Comparison of ENCODE assay signal across 35 mouse cellular contexts in genomic region chr1:78502527-78502926, GRCm38 (mm10). TPM values are rescaled to one million over a fixed set of nuclear protein-coding genes. Genes with fewer than 3 reads are reported as not detected.
DNase-seq lines count a peak whose midpoint lies in the region; ATAC-seq and TF ChIP-seq lines count a peak whose summit lies in the region.
"Had no signal": no experiment of that assay in that cellular context is flagged by ENCODE, and none has a peak within 500 bp of the region (broad histone marks: within the 10 kb centered on the region; RNA-seq: fewer than 3 reads in every experiment).

No protein-coding gene starts in this region.

- no peaks in the 10 kb centered on the region for H3K36me3 ChIP-seq in intestine, embryonic 15.5 days
- no peaks in the 10 kb centered on the region for H3K36me3 ChIP-seq in intestine, postnatal 0 days (ENCODE audit: control insufficient read depth, insufficient read depth)
- H3K36me3 ChIP-seq in kidney, postnatal 0 days (ENCODE audit: insufficient read depth, low read length) = no peaks in the 10 kb centered on the region
- no peaks in the 10 kb centered on the region for H3K36me3 ChIP-seq in forebrain, embryonic 14.5 days (ENCODE audit: control insufficient read depth, insufficient read depth, low read length)
- H3K36me3 ChIP-seq: embryonic facial prominence, embryonic 10.5 days; embryonic facial prominence, embryonic 15.5 days; hindbrain, embryonic 13.5 days; limb, embryonic 12.5 days; liver, embryonic 15.5 days; midbrain, embryonic 13.5 days; neural tube, embryonic 13.5 days had no signal

- intact Hi-C loops in left cerebral cortex, postnatal 36 days (cut with DNase I) = no loop called here

- H3K4me3 ChIP-seq in intestine, embryonic 15.5 days (replicated peaks) = no peak overlapping the region
- no peak overlapping the region for H3K4me3 ChIP-seq in intestine, postnatal 0 days (ENCODE audit: low read depth, low read length)
- no peak overlapping the region for H3K4me3 ChIP-seq in kidney, postnatal 0 days (replicated peaks; ENCODE audit: low read depth, low read length)
- H3K4me3 ChIP-seq in forebrain, embryonic 14.5 days (ENCODE audit: low read depth, low read length) = no peak overlapping the region
- H3K4me3 ChIP-seq: embryonic facial prominence, embryonic 10.5 days; embryonic facial prominence, embryonic 15.5 days; forebrain, embryonic 13.5 days; hindbrain, embryonic 13.5 days; limb, embryonic 12.5 days; liver, embryonic 15.5 days; midbrain, embryonic 13.5 days; neural tube, embryonic 13.5 days had no signal

- H3K27ac ChIP-seq in intestine, embryonic 15.5 days = no peak overlapping the region
- peak overlapping the region; percentile 73 for H3K27ac ChIP-seq in intestine, postnatal 0 days (ENCODE audit: low read depth, low read length)
- H3K27ac ChIP-seq in kidney, postnatal 0 days = no peak overlapping the region
- H3K27ac ChIP-seq in forebrain, embryonic 14.5 days (ENCODE audit: low read depth, low read length) = no peak overlapping the region
- H3K27ac ChIP-seq: embryonic facial prominence, embryonic 10.5 days; embryonic facial prominence, embryonic 15.5 days; forebrain, embryonic 13.5 days; hindbrain, embryonic 13.5 days; limb, embryonic 12.5 days; liver, embryonic 15.5 days; midbrain, embryonic 13.5 days; neural tube, embryonic 13.5 days had no signal

- TF ChIP-seq CTCF in intestine, postnatal 0 days (IDR thresholded peaks at IDR 0.05; ENCODE audit: low read depth) = no peak
- no peak for TF ChIP-seq CTCF in kidney, postnatal 0 days (IDR thresholded peaks at IDR 0.05; ENCODE audit: low read depth)

- no peaks in the 10 kb centered on the region for H3K9me3 ChIP-seq in intestine, embryonic 15.5 days
- H3K9me3 ChIP-seq in intestine, postnatal 0 days (ENCODE audit: control insufficient read depth) = no peaks in the 10 kb centered on the region
- H3K9me3 ChIP-seq in kidney, postnatal 0 days (replicated peaks; ENCODE audit: low read length) = no peaks in the 10 kb centered on the region
- no peaks in the 10 kb centered on the region for H3K9me3 ChIP-seq in forebrain, embryonic 14.5 days (replicated peaks; ENCODE audit: control insufficient read depth, low read length)
- H3K9me3 ChIP-seq: embryonic facial prominence, embryonic 15.5 days; forebrain, embryonic 13.5 days; hindbrain, embryonic 13.5 days; limb, embryonic 12.5 days; liver, embryonic 15.5 days; midbrain, embryonic 13.5 days; neural tube, embryonic 13.5 days had no signal

- no peak for DNase-seq in kidney, postnatal 0 days (ENCODE audit: low spot score)
- peak; percentile 32 to 63 for DNase-seq in kidney, postnatal 4 days
- no peak for DNase-seq in left cerebral cortex, postnatal 36 days (ENCODE audit: low spot score in 2 of 2)
- no peak for DNase-seq in urinary bladder, postnatal 25 days (ENCODE audit: low spot score)
- no peak for DNase-seq in forebrain, embryonic 14.5 days (ENCODE audit: low spot score)
- DNase-seq: adrenal gland, postnatal 36 days; B cell, adult 2 months; cerebellum, adult 18-20 months; cerebellum, postnatal 14 days; gastrocnemius, postnatal 25 days; heart, adult 18-20 months; heart, postnatal 4 days; lung, embryonic 14.5 days; lung, postnatal 36 days; thymus, postnatal 4 days had no signal

- WGBS in intestine, embryonic 15.5 days = 83% methylated on average over 6 of the region's 6 CpGs
- WGBS in intestine, postnatal 0 days = 52% methylated on average over 6 of the region's 6 CpGs
- 83% methylated on average over 6 of the region's 6 CpGs for WGBS in kidney, postnatal 0 days
- 92% methylated on average over 6 of the region's 6 CpGs for WGBS in forebrain, embryonic 14.5 days

- no peak overlapping the region for H3K9ac ChIP-seq in intestine, embryonic 15.5 days
- no peak overlapping the region for H3K9ac ChIP-seq in intestine, postnatal 0 days (ENCODE audit: low read depth, low read length)
- H3K9ac ChIP-seq in kidney, postnatal 0 days (ENCODE audit: low read depth, low read length) = no peak overlapping the region
- no peak overlapping the region for H3K9ac ChIP-seq in forebrain, embryonic 14.5 days (ENCODE audit: low read length)
- H3K9ac ChIP-seq: embryonic facial prominence, embryonic 15.5 days; forebrain, embryonic 13.5 days; hindbrain, embryonic 13.5 days; limb, embryonic 12.5 days; liver, embryonic 15.5 days; lung, embryonic 14.5 days; midbrain, embryonic 13.5 days; neural tube, embryonic 13.5 days had no signal

- H3K27me3 ChIP-seq in intestine, embryonic 15.5 days (replicated peaks) = no peaks in the 10 kb centered on the region
- H3K27me3 ChIP-seq in intestine, postnatal 0 days (replicated peaks; ENCODE audit: control insufficient read depth, insufficient read depth, low read length) = no peaks in the 10 kb centered on the region
- no peaks in the 10 kb centered on the region for H3K27me3 ChIP-seq in kidney, postnatal 0 days (ENCODE audit: insufficient read depth, low read length)
- H3K27me3 ChIP-seq in forebrain, embryonic 14.5 days (replicated peaks; ENCODE audit: control insufficient read depth, insufficient read depth, low read length) = no peaks in the 10 kb centered on the region
- H3K27me3 ChIP-seq: embryonic facial prominence, embryonic 15.5 days; forebrain, embryonic 13.5 days; hindbrain, embryonic 13.5 days; limb, embryonic 12.5 days; liver, embryonic 15.5 days; midbrain, embryonic 13.5 days; neural tube, embryonic 13.5 days had no signal

- ATAC-seq in intestine, embryonic 15.5 days = peak; percentile 80
- ATAC-seq in intestine, postnatal 0 days = peak; percentile 91
- peak; percentile 91 for ATAC-seq in kidney, postnatal 0 days (replicated peaks; ENCODE audit: low FRiP score, low read depth)
- ATAC-seq in forebrain, embryonic 14.5 days = no peak
- ATAC-seq: forebrain, embryonic 13.5 days; midbrain, embryonic 13.5 days had no signal

- H3K4me1 ChIP-seq in intestine, embryonic 15.5 days (replicated peaks) = no peaks in the 10 kb centered on the region
- no peaks in the 10 kb centered on the region for H3K4me1 ChIP-seq in intestine, postnatal 0 days (replicated peaks; ENCODE audit: control insufficient read depth, insufficient read depth, low read length)
- no peaks in the 10 kb centered on the region for H3K4me1 ChIP-seq in kidney, postnatal 0 days (replicated peaks; ENCODE audit: insufficient read depth, low read length)
- H3K4me1 ChIP-seq in forebrain, embryonic 14.5 days (ENCODE audit: control insufficient read depth, insufficient read depth, low read length) = no peaks in the 10 kb centered on the region
- H3K4me1 ChIP-seq: embryonic facial prominence, embryonic 10.5 days; embryonic facial prominence, embryonic 15.5 days; forebrain, embryonic 13.5 days; hindbrain, embryonic 13.5 days; limb, embryonic 12.5 days; liver, embryonic 15.5 days; midbrain, embryonic 13.5 days; neural tube, embryonic 13.5 days had no signal

- H3K4me2 ChIP-seq in intestine, embryonic 15.5 days (replicated peaks) = no peak overlapping the region
- H3K4me2 ChIP-seq in intestine, postnatal 0 days (replicated peaks; ENCODE audit: low read depth) = 0 out of 2 replicates have a peak overlapping the region, but pooled peaks have one; percentile 9
- no peak overlapping the region for H3K4me2 ChIP-seq in kidney, postnatal 0 days (ENCODE audit: low read length)
- no peak overlapping the region for H3K4me2 ChIP-seq in forebrain, embryonic 14.5 days (ENCODE audit: low read length)
- H3K4me2 ChIP-seq: embryonic facial prominence, embryonic 15.5 days; forebrain, embryonic 13.5 days; heart, embryonic 11.5 days; hindbrain, embryonic 13.5 days; limb, embryonic 12.5 days; liver, embryonic 15.5 days; lung, embryonic 14.5 days; midbrain, embryonic 13.5 days; neural tube, embryonic 13.5 days had no signal

RNA-seq across cellular contexts. Expression of gene Mogat1, which starts 8.3 kb away (rescaled TPM):
- not detected in 2 replicates for polyA plus RNA-seq in intestine, embryonic 15.5 days (2015; fragmentation: Nextera tagmentation; extraction: Ambion mirVana)
- 0.44 and 0.98 TPM in 2 replicates for polyA plus RNA-seq in intestine, postnatal 0 days (2015; fragmentation: Nextera tagmentation; extraction: Ambion mirVana)
- 2.0 and 3.0 TPM in 2 replicates for polyA plus RNA-seq in kidney, postnatal 0 days (2015; fragmentation: Nextera tagmentation; extraction: Ambion mirVana)
- not detected for total RNA-seq in left cerebral cortex, postnatal 36 days (2021)
- not detected in 2 replicates for polyA plus RNA-seq in forebrain, embryonic 14.5 days (2014; fragmentation: Nextera tagmentation; extraction: Ambion mirVana)
- total RNA-seq: heart, postnatal 4 days; layer of hippocampus, postnatal 10 days; left cerebral cortex, adult 18-20 months; left cerebral cortex, postnatal 14 days; megakaryocyte-erythroid progenitor cell, adult 5-6 weeks had no signal
- polyA plus RNA-seq: cortical plate, adult 2 months; heart, embryonic 11.5 days; hindbrain, embryonic 13.5 days; limb, embryonic 12.5 days; liver, embryonic 15.5 days; lung, embryonic 14.5 days; neural tube, embryonic 13.5 days; stomach, embryonic 14.5 days had no signal

RNA-seq across cellular contexts. Expression of gene BC035947, which starts 9.4 kb away (rescaled TPM):
- 0.45 and 0.56 TPM in 2 replicates for polyA plus RNA-seq in intestine, embryonic 15.5 days (2015; fragmentation: Nextera tagmentation; extraction: Ambion mirVana)
- polyA plus RNA-seq in intestine, postnatal 0 days (2015; fragmentation: Nextera tagmentation; extraction: Ambion mirVana) = 3.6 and 5.6 TPM in 2 replicates
- 2.5 and 2.8 TPM in 2 replicates for polyA plus RNA-seq in kidney, postnatal 0 days (2015; fragmentation: Nextera tagmentation; extraction: Ambion mirVana)
- total RNA-seq in left cerebral cortex, postnatal 36 days (2021) = under 1 TPM; 0.45 to 0.49 TPM
- polyA plus RNA-seq in forebrain, embryonic 14.5 days (2014; fragmentation: Nextera tagmentation; extraction: Ambion mirVana) = 0.20 and 0.24 TPM in 2 replicates
- total RNA-seq: gastrocnemius, postnatal 25 days; heart, adult 18-20 months; heart, postnatal 4 days; liver, adult 2 months; megakaryocyte-erythroid progenitor cell, adult 5-6 weeks had no signal
- polyA plus RNA-seq: heart, postnatal 0 days; liver, adult 2 months; thymus, postnatal 0 days had no signal

RNA-seq across cellular contexts. Expression of gene Farsb, which starts 13.8 kb away (rescaled TPM):
- 169 and 187 TPM in 2 replicates for polyA plus RNA-seq in intestine, embryonic 15.5 days (2015; fragmentation: Nextera tagmentation; extraction: Ambion mirVana)
- 59.2 and 61.5 TPM in 2 replicates for polyA plus RNA-seq in intestine, postnatal 0 days (2015; fragmentation: Nextera tagmentation; extraction: Ambion mirVana)
- 94.3 and 98.7 TPM in 2 replicates for polyA plus RNA-seq in kidney, postnatal 0 days (2015; fragmentation: Nextera tagmentation; extraction: Ambion mirVana)
- total RNA-seq in left cerebral cortex, postnatal 36 days (2021) = 10 to 100 TPM; 56.3 to 63.0 TPM
- 172 and 188 TPM in 2 replicates for polyA plus RNA-seq in forebrain, embryonic 14.5 days (2014; fragmentation: Nextera tagmentation; extraction: Ambion mirVana)

Comparison
In these comparisons a context has a peak if more than half of its experiments do, and no peak if none do; other contexts are left out.
1. DNase-seq: peak in kidney, postnatal 4 days (2 of 2); none in kidney, postnatal 0 days (single experiment), left cerebral cortex, postnatal 36 days (0 of 2), urinary bladder, postnatal 25 days (single experiment) and forebrain, embryonic 14.5 days (single experiment).